Mouse (Mus musculus) liver, adult 2 months (tissue): ENCODE measurements around the gene Gm26938.

Experiments used
- CTCF ChIP-seq: fragments of 200-500 bp; IDR thresholded peaks from 2 replicates; pipeline ENCODE4 v1.5.1; 2011; ENCODE audit warnings: low read depth, low read length, control low read depth
- POLR2A ChIP-seq: fragments of 200-500 bp; IDR thresholded peaks from 2 replicates; pipeline ENCODE4 v1.6.1; 2011; ENCODE audit warnings: low read length, control low read depth; ENCODE audit not compliant: insufficient read depth; ENCODE audit errors: extremely low read depth

GRCm38 (mm10) chr5:139803601-139804102 is 22.6 kb downstream of the Gm26938 start:
- peak; percentile 32; the same call in 1 of the 2 replicates for TF ChIP-seq CTCF
- TF ChIP-seq POLR2A = no peak
